Mouse (Mus musculus): ENCODE data around the gene Dnaaf5. TPM values are rescaled to one million over a fixed set of nuclear protein-coding genes. Genes with fewer than 3 reads are reported as not detected.

Gene Dnaaf5
- polyA plus RNA-seq, 1 experiment from 2014 or later = 2.7 TPM

- H3K4me3 ChIP-seq (replicated peaks; ENCODE audit: low read length) = no peak overlapping the region
- H3K27ac ChIP-seq (ENCODE audit: low read length) = no peak overlapping the region
- H3K9me3 ChIP-seq (ENCODE audit: control insufficient read depth, low read length) = no peaks in the 10 kb centered on the region
- no peak overlapping the region for H3K9ac ChIP-seq (replicated peaks; ENCODE audit: low read depth, low read length)
- H3K4me1 ChIP-seq (replicated peaks; ENCODE audit: control insufficient read depth, insufficient read depth, low read length) = peaks cover 10% of the 10 kb centered on the region
- ATAC-seq = peak; percentile 77
- 28% methylated on average over 11 of the region's 11 CpGs for WGBS
- no peaks in the 10 kb centered on the region for H3K27me3 ChIP-seq (replicated peaks; ENCODE audit: control insufficient read depth, insufficient read depth, low read length)
- peaks cover 9% of the 10 kb centered on the region; the same call in 1 of the 2 replicates for H3K36me3 ChIP-seq (ENCODE audit: control insufficient read depth, insufficient read depth)
- H3K4me2 ChIP-seq (ENCODE audit: low read length) = no peak overlapping the region
Observed at GRCm38 (mm10) chr5:139178895-139179631, 29.0 kb downstream of the Dnaaf5 start.

GRCm38 (mm10) chr5:139183131-139183530 lies 33.1 kb downstream of the Dnaaf5 start:
- Histone ChIP-seq H3K4me1 (replicated peaks; ENCODE audit: control insufficient read depth, insufficient read depth, low read length) (no peaks in the 10 kb centered on the region), H3K36me3 (ENCODE audit: control insufficient read depth, insufficient read depth) (peaks cover 13% of the 10 kb centered on the region), H3K9ac (replicated peaks; ENCODE audit: low read depth, low read length) (no peak overlapping the region), H3K4me2 (ENCODE audit: low read length) (no peak overlapping the region), H3K27me3 (replicated peaks; ENCODE audit: control insufficient read depth, insufficient read depth, low read length) (no peaks in the 10 kb centered on the region), H3K27ac (ENCODE audit: low read length) (no peak overlapping the region), H3K9me3 (ENCODE audit: control insufficient read depth, low read length) (no peaks in the 10 kb centered on the region), H3K4me3 (replicated peaks; ENCODE audit: low read length) (no peak overlapping the region)
- no peak for ATAC-seq
- 92% methylated on average over 2 of the region's 2 CpGs for WGBS

- Histone ChIP-seq H3K4me1 (replicated peaks; ENCODE audit: control insufficient read depth, insufficient read depth, low read length) (no peaks in the 10 kb centered on the region), H3K9me3 (ENCODE audit: control insufficient read depth, low read length) (no peaks in the 10 kb centered on the region), H3K27ac (ENCODE audit: low read length) (no peak overlapping the region), H3K9ac (replicated peaks; ENCODE audit: low read depth, low read length) (no peak overlapping the region), H3K27me3 (replicated peaks; ENCODE audit: control insufficient read depth, insufficient read depth, low read length) (no peaks in the 10 kb centered on the region), H3K4me2 (ENCODE audit: low read length) (no peak overlapping the region), H3K4me3 (replicated peaks; ENCODE audit: low read length) (no peak overlapping the region), H3K36me3 (ENCODE audit: control insufficient read depth, insufficient read depth) (peaks cover 13% of the 10 kb centered on the region)
- ATAC-seq = no peak
- 96% methylated on average over 9 of the region's 9 CpGs for WGBS
Observed at GRCm38 (mm10) chr5:139183601-139184000, 33.6 kb downstream of the Dnaaf5 start.

- Histone ChIP-seq H3K36me3 (ENCODE audit: control insufficient read depth, insufficient read depth) (peaks cover 13% of the 10 kb centered on the region), H3K4me3 (replicated peaks; ENCODE audit: low read length) (no peak overlapping the region)
- WGBS = 99% methylated on average over 4 of the region's 4 CpGs
Observed at GRCm38 (mm10) chr5:139184897-139185296, 34.9 kb downstream of the Dnaaf5 start.

GRCm38 (mm10) chr5:139189726-139190125 lies 39.7 kb downstream of the Dnaaf5 start:
- WGBS = 93% methylated on average over 5 of the region's 5 CpGs
- H3K4me1 ChIP-seq (replicated peaks; ENCODE audit: control insufficient read depth, insufficient read depth, low read length) = no peaks in the 10 kb centered on the region
- H3K36me3 ChIP-seq (ENCODE audit: control insufficient read depth, insufficient read depth) = peaks cover 4% of the 10 kb centered on the region

More at GRCm38 (mm10) chr5:139184897-139185296, 34.9 kb downstream of the Dnaaf5 start:
- H3K4me1 ChIP-seq (replicated peaks; ENCODE audit: control insufficient read depth, insufficient read depth, low read length) = no peaks in the 10 kb centered on the region
- no peak overlapping the region for H3K9ac ChIP-seq (replicated peaks; ENCODE audit: low read depth, low read length)
- H3K9me3 ChIP-seq (ENCODE audit: control insufficient read depth, low read length) = no peaks in the 10 kb centered on the region
- H3K27ac ChIP-seq (ENCODE audit: low read length) = no peak overlapping the region
- H3K27me3 ChIP-seq (replicated peaks; ENCODE audit: control insufficient read depth, insufficient read depth, low read length) = no peaks in the 10 kb centered on the region
- no peak overlapping the region for H3K4me2 ChIP-seq (ENCODE audit: low read length)
- ATAC-seq = no peak

GRCm38 (mm10) chr5:139190958-139191357 lies 40.9 kb downstream of the Dnaaf5 start:
- no peaks in the 10 kb centered on the region for H3K4me1 ChIP-seq (replicated peaks; ENCODE audit: control insufficient read depth, insufficient read depth, low read length)
- WGBS = 83% methylated on average over 5 of the region's 5 CpGs
- no peak overlapping the region for H3K4me3 ChIP-seq (replicated peaks; ENCODE audit: low read length)
- no peaks in the 10 kb centered on the region for H3K9me3 ChIP-seq (ENCODE audit: control insufficient read depth, low read length)
- H3K27me3 ChIP-seq (replicated peaks; ENCODE audit: control insufficient read depth, insufficient read depth, low read length) = no peaks in the 10 kb centered on the region
- H3K27ac ChIP-seq (ENCODE audit: low read length) = no peak overlapping the region
- peaks cover 1% of the 10 kb centered on the region; the same call in 1 of the 2 replicates for H3K36me3 ChIP-seq (ENCODE audit: control insufficient read depth, insufficient read depth)
- no peak overlapping the region for H3K9ac ChIP-seq (replicated peaks; ENCODE audit: low read depth, low read length)
- no peak overlapping the region for H3K4me2 ChIP-seq (ENCODE audit: low read length)
- ATAC-seq = no peak

More at GRCm38 (mm10) chr5:139189726-139190125, 39.7 kb downstream of the Dnaaf5 start:
- Histone ChIP-seq H3K27me3 (replicated peaks; ENCODE audit: control insufficient read depth, insufficient read depth, low read length) (no peaks in the 10 kb centered on the region), H3K4me2 (ENCODE audit: low read length) (no peak overlapping the region), H3K27ac (ENCODE audit: low read length) (no peak overlapping the region), H3K9ac (replicated peaks; ENCODE audit: low read depth, low read length) (no peak overlapping the region), H3K9me3 (ENCODE audit: control insufficient read depth, low read length) (no peaks in the 10 kb centered on the region), H3K4me3 (replicated peaks; ENCODE audit: low read length) (no peak overlapping the region)
- no peak for ATAC-seq

- Histone ChIP-seq H3K36me3 (ENCODE audit: control insufficient read depth, insufficient read depth) (no peaks in the 10 kb centered on the region), H3K9me3 (ENCODE audit: control insufficient read depth, low read length) (no peaks in the 10 kb centered on the region), H3K27ac (ENCODE audit: low read length) (no peak overlapping the region), H3K9ac (replicated peaks; ENCODE audit: low read depth, low read length) (no peak overlapping the region), H3K27me3 (replicated peaks; ENCODE audit: control insufficient read depth, insufficient read depth, low read length) (no peaks in the 10 kb centered on the region), H3K4me2 (ENCODE audit: low read length) (no peak overlapping the region), H3K4me3 (replicated peaks; ENCODE audit: low read length) (no peak overlapping the region), H3K4me1 (replicated peaks; ENCODE audit: control insufficient read depth, insufficient read depth, low read length) (peaks cover 22% of the 10 kb centered on the region)
- ATAC-seq = no peak
- 80% methylated on average over 3 of the region's 3 CpGs for WGBS
Observed at GRCm38 (mm10) chr5:139198779-139199178, 48.8 kb downstream of the Dnaaf5 start.

GRCm38 (mm10) chr5:139199636-139199994 lies 49.6 kb downstream of the Dnaaf5 start:
- ATAC-seq = no peak
- H3K9me3 ChIP-seq (ENCODE audit: control insufficient read depth, low read length) = no peaks in the 10 kb centered on the region
- H3K4me1 ChIP-seq (replicated peaks; ENCODE audit: control insufficient read depth, insufficient read depth, low read length) = peaks cover 22% of the 10 kb centered on the region
- peak overlapping the region; percentile 88 for H3K4me2 ChIP-seq (ENCODE audit: low read length)
- H3K36me3 ChIP-seq (ENCODE audit: control insufficient read depth, insufficient read depth) = no peaks in the 10 kb centered on the region
- no peaks in the 10 kb centered on the region for H3K27me3 ChIP-seq (replicated peaks; ENCODE audit: control insufficient read depth, insufficient read depth, low read length)
- H3K4me3 ChIP-seq (replicated peaks; ENCODE audit: low read length) = peak overlapping the region; percentile 96
- peak overlapping the region; percentile 82 for H3K9ac ChIP-seq (replicated peaks; ENCODE audit: low read depth, low read length)
- WGBS = 29% methylated on average over 2 of the region's 2 CpGs
- H3K27ac ChIP-seq (ENCODE audit: low read length) = peak overlapping the region; percentile 92

- peak within 1 kb of the TSS; percentile 92 for H3K27ac ChIP-seq (ENCODE audit: low read length)
- H3K4me2 ChIP-seq (ENCODE audit: low read length) = peak within 1 kb of the TSS; percentile 88
- H3K9ac ChIP-seq (replicated peaks; ENCODE audit: low read depth, low read length) = peak within 1 kb of the TSS; percentile 92
- ATAC-seq = peak; percentile 99
- no peaks in the 10 kb centered on the region for H3K36me3 ChIP-seq (ENCODE audit: control insufficient read depth, insufficient read depth)
- peak within 1 kb of the TSS; percentile 96 for H3K4me3 ChIP-seq (replicated peaks; ENCODE audit: low read length)
- H3K27me3 ChIP-seq (replicated peaks; ENCODE audit: control insufficient read depth, insufficient read depth, low read length) = no peaks in the 10 kb centered on the region
- WGBS = under 1% methylated on average over 64 of the region's 64 CpGs
- H3K9me3 ChIP-seq (ENCODE audit: control insufficient read depth, low read length) = no peaks in the 10 kb centered on the region
- peaks cover 22% of the 10 kb centered on the region for H3K4me1 ChIP-seq (replicated peaks; ENCODE audit: control insufficient read depth, insufficient read depth, low read length)
Observed at GRCm38 (mm10) chr5:139199995-139200769, 50.2 kb downstream of the Dnaaf5 start, which contains the start of gene Sun1. TSS of gene Sun1 (plus strand) at chr5:139200637.

All from forebrain, embryonic 16.5 days (tissue).